Mouse (Mus musculus): Measurements from ENCODE around the gene Klc2. TPM values are rescaled to one million over a fixed set of nuclear protein-coding genes. Genes with fewer than 3 reads are reported as not detected.

The Klc2 gene
- polyA plus RNA-seq, 1 experiment: 21.9 TPM

DNA sequence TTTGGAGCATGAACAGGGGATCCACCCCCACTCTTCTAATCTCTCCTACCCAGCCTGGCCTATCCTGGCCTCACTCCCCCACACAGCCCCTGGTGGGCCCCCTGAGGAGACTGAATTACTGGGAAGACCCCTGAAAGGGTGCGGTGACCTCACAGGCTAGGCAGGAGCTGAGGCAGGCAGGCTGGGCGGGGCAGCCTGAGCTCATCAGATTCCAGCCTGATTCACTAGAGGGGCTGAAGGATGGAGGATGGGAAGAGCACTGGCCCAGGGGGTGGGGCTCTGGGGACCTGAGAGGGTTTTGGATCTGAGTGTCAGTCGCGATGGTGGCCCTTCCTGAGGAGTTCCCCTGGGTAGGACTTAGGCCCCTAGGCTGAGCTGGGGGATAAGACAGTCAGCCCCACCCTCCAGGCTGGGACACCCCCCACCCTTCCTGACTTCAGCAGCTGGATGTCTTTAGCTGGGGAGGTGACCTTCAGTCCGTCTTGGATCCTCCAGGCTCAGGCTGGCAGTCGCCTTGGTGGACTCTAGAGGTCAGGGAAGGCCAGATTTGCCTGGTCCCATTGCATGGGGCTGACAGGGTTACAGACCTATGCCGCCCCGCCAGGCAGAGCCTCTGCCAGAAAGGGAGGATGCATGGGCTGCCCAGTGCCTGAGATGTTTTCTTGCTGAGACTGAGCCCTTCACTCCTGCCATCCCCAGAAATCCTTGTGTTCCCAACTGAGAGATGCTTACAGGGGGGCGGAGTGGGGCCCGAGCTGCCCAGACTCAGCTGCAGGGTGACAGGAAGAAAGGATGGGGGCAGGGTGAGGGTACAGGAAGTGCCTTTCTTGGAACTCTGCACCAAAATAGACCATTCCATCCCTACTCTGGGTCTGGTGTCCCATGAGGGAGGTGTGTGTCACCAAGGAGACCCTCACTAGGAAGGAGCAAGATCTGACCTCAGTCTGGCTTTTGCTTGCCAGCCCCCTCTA lies 59.3 kb downstream of the Klc2 start:
- WGBS: 49% methylated on average over 10 of the region's 10 CpGs
- H3K4me3 ChIP-seq (replicated peaks; ENCODE audit: control insufficient read depth, low read depth, low read length): no peak overlapping the region
- TF ChIP-seq POLR2A (IDR thresholded peaks at IDR 0.05; ENCODE audit: borderline replicate concordance, control insufficient read depth, low read depth, low read length) (no peak), CTCF (IDR thresholded peaks at IDR 0.05; ENCODE audit: control insufficient read depth, insufficient read depth, low read length) (no peak)
- no peak overlapping the region for H3K27ac ChIP-seq (ENCODE audit: control insufficient read depth, insufficient read depth, low read depth, low read length, poor library complexity)
- no peaks in the 10 kb centered on the region for H3K4me1 ChIP-seq (ENCODE audit: control insufficient read depth, insufficient read depth, low read length)

DNA sequence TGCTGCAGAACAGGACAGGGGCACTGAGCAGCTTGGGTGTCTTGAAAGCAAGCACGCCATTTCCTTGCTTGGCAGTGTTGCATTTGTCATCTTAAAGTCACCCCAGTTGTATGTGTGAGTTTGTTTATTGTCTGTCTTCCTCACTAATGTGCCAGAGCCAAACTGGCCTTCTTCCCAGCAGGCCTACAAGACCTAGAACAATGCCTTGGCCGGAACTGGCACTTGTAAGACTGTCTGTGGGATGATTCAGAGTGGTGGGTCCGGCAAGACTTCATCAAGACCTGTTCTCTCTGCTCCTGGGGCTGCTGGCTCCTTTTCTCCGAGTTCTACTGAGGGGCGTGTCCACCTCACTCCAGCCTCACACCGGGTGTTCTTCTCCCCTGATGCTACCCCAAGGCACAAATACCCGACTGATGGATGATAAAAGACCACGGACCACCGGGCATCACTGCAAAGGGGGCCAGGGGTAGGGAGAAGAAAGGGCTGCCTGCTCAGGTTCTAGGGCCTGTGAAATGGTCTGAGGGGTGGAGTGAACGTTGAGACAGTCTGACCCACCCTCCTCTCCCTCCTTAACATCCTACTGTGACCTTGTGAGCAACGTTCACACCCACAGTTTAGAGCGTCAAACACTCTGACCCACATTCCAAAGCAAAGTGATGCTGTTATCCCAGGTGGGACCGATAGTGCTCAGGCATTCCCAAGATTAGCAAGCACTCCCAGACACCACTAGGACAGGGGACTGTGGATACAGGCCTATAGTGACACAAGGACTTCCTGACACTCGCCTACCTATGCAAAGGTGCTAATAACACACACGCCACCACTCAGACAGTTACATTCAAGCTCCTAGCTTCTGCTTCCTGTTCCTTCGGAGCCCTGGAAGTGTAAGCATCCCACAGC lies 60.2 kb downstream of the Klc2 start:
- no peak overlapping the region for H3K4me3 ChIP-seq (replicated peaks; ENCODE audit: control insufficient read depth, low read depth, low read length)
- H3K27ac ChIP-seq (ENCODE audit: control insufficient read depth, insufficient read depth, low read depth, low read length, poor library complexity): no peak overlapping the region
- H3K4me1 ChIP-seq (ENCODE audit: control insufficient read depth, insufficient read depth, low read length): no peaks in the 10 kb centered on the region
- no peak for TF ChIP-seq CTCF (IDR thresholded peaks at IDR 0.05; ENCODE audit: control insufficient read depth, insufficient read depth, low read length)
- no peak for TF ChIP-seq POLR2A (IDR thresholded peaks at IDR 0.05; ENCODE audit: borderline replicate concordance, control insufficient read depth, low read depth, low read length)
- WGBS: 67% methylated on average over 16 of the region's 16 CpGs

Other genes starting within 250 kb of the Klc2 start
- 2.1 TPM in 1 of 2 replicates, not detected in the other for gene Actn3, start 240.7 kb downstream of the Klc2 start, polyA plus RNA-seq (2011; ENCODE audit: insufficient read depth, insufficient read length, low replicate concordance, missing spikeins)
- 6.3 and 11.0 TPM in 2 replicates for gene Zdhhc24, start 239.9 kb downstream of the Klc2 start, polyA plus RNA-seq (2011; ENCODE audit: insufficient read depth, insufficient read length, low replicate concordance, missing spikeins)
- gene Bbs1, start 211.9 kb downstream of the Klc2 start, polyA plus RNA-seq (2011; ENCODE audit: insufficient read depth, insufficient read length, low replicate concordance, missing spikeins): 2.4 TPM in 2 replicates
- gene Dpp3, start 190.3 kb downstream of the Klc2 start, polyA plus RNA-seq (2011; ENCODE audit: insufficient read depth, insufficient read length, low replicate concordance, missing spikeins): 17.2 and 27.5 TPM in 2 replicates
- gene Peli3, start 175.4 kb downstream of the Klc2 start, polyA plus RNA-seq (2011; ENCODE audit: insufficient read depth, insufficient read length, low replicate concordance, missing spikeins): not detected in 2 replicates
- 51.6 and 60.7 TPM in 2 replicates for gene Mrpl11, start 156.4 kb downstream of the Klc2 start, polyA plus RNA-seq (2011; ENCODE audit: insufficient read depth, insufficient read length, low replicate concordance, missing spikeins)
- 6.9 and 15.5 TPM in 2 replicates for gene Npas4, start 128.2 kb downstream of the Klc2 start, polyA plus RNA-seq (2011; ENCODE audit: insufficient read depth, insufficient read length, low replicate concordance, missing spikeins)
- gene Slc29a2, start 94.7 kb downstream of the Klc2 start, polyA plus RNA-seq (2011; ENCODE audit: insufficient read depth, insufficient read length, low replicate concordance, missing spikeins): 1.3 and 1.7 TPM in 2 replicates
- 5.9 and 8.3 TPM in 2 replicates for gene B4gat1, start 79.7 kb downstream of the Klc2 start, polyA plus RNA-seq (2011; ENCODE audit: insufficient read depth, insufficient read length, low replicate concordance, missing spikeins)
- gene AC124502.3, start 79.7 kb downstream of the Klc2 start, polyA plus RNA-seq (2011; ENCODE audit: insufficient read depth, insufficient read length, low replicate concordance, missing spikeins): not detected in 2 replicates
- gene Brms1, start 77.2 kb downstream of the Klc2 start, polyA plus RNA-seq (2011; ENCODE audit: insufficient read depth, insufficient read length, low replicate concordance, missing spikeins): 40.6 and 68.0 TPM in 2 replicates
- gene Rin1, start 68.1 kb downstream of the Klc2 start, polyA plus RNA-seq (2011; ENCODE audit: insufficient read depth, insufficient read length, low replicate concordance, missing spikeins): 0.68 and 3.6 TPM in 2 replicates
- gene Cd248, start 50.5 kb downstream of the Klc2 start, polyA plus RNA-seq (2011; ENCODE audit: insufficient read depth, insufficient read length, low replicate concordance, missing spikeins): 0.50 and 1.9 TPM in 2 replicates
- not detected in 2 replicates for gene Tmem151a, start 33.0 kb downstream of the Klc2 start, polyA plus RNA-seq (2011; ENCODE audit: insufficient read depth, insufficient read length, low replicate concordance, missing spikeins)
- gene Yif1a, start 30.0 kb downstream of the Klc2 start, polyA plus RNA-seq (2011; ENCODE audit: insufficient read depth, insufficient read length, low replicate concordance, missing spikeins): 6.1 and 15.0 TPM in 2 replicates
- 0.74 and 2.3 TPM in 2 replicates for gene Cnih2, start 20.0 kb downstream of the Klc2 start, polyA plus RNA-seq (2011; ENCODE audit: insufficient read depth, insufficient read length, low replicate concordance, missing spikeins)
- 25.0 and 31.8 TPM in 2 replicates for gene Rab1b, start 11.5 kb downstream of the Klc2 start, polyA plus RNA-seq (2011; ENCODE audit: insufficient read depth, insufficient read length, low replicate concordance, missing spikeins)
- gene Pacs1, start 154.6 kb upstream of the Klc2 start, polyA plus RNA-seq (2011; ENCODE audit: insufficient read depth, insufficient read length, low replicate concordance, missing spikeins): 12.0 and 16.5 TPM in 2 replicates
- 83.5 and 101 TPM in 2 replicates for gene Sf3b2, start 176.9 kb upstream of the Klc2 start, polyA plus RNA-seq (2011; ENCODE audit: insufficient read depth, insufficient read length, low replicate concordance, missing spikeins)
- 0.82 TPM in 1 of 2 replicates, not detected in the other for gene Gal3st3, start 179.8 kb upstream of the Klc2 start, polyA plus RNA-seq (2011; ENCODE audit: insufficient read depth, insufficient read length, low replicate concordance, missing spikeins)
- not detected in 2 replicates for gene Catsper1, start 217.2 kb upstream of the Klc2 start, polyA plus RNA-seq (2011; ENCODE audit: insufficient read depth, insufficient read length, low replicate concordance, missing spikeins)
- gene Cst6, start 231.0 kb upstream of the Klc2 start, polyA plus RNA-seq (2011; ENCODE audit: insufficient read depth, insufficient read length, low replicate concordance, missing spikeins): not detected in 2 replicates
- gene Eif1ad, start 248.2 kb upstream of the Klc2 start, polyA plus RNA-seq (2011; ENCODE audit: insufficient read depth, insufficient read length, low replicate concordance, missing spikeins): 26.5 and 37.8 TPM in 2 replicates
- 117 and 121 TPM in 2 replicates for gene Banf1, start 248.6 kb upstream of the Klc2 start, polyA plus RNA-seq (2011; ENCODE audit: insufficient read depth, insufficient read length, low replicate concordance, missing spikeins)